Mouse (Mus musculus) MEL (cell line): ENCODE measurements at regions not wholly inside any gene's neighbourhood (a gene's known extent, or its start where the extent isn't known, plus 50 kb on each side); places are given as distances from the start of the nearest gene placed in this dataset.

ENCODE experiments used
- DNase-seq: peaks from one replicate; pipeline ENCODE4 v3.0.0; 2011; ENCODE audit warnings: low read depth, low spot score
- H3K27ac ChIP-seq: 2 replicates; pipeline ENCODE4 v1.5.1; 2012; ENCODE audit warnings: low read depth, mild to moderate bottlenecking, control low read depth, low read length, moderate library complexity; ENCODE audit not compliant: control insufficient read depth
- H3K27me3 ChIP-seq, 2 experiments: fragments of 150-350 bp in 1 of 2; sonication (generic) in 1 of 2; 2 replicates each; pipeline ENCODE4 v1.6.1; 2012; ENCODE audit warnings: low read length in 2 of 2, mild to moderate bottlenecking in 2 of 2, improper control_type of control experiment in 1 of 2, moderate library complexity in 1 of 2; ENCODE audit not compliant: insufficient read depth in 2 of 2, control insufficient read depth in 1 of 2
- H3K36me3 ChIP-seq, 2 experiments: 2 replicates each; pipeline ENCODE4 v1.6.1; 2012 to 2014; ENCODE audit warnings: low read length in 2 of 2, improper control_type of control experiment in 1 of 2, inconsistent platforms in 1 of 2, mild to moderate bottlenecking in 1 of 2; ENCODE audit not compliant: insufficient read depth in 2 of 2, control insufficient read depth in 1 of 2
- H3K4me1 ChIP-seq, 2 experiments: fragments of 150-350 bp in 1 of 2; sonication (generic) in 1 of 2; 2 replicates each; pipeline ENCODE4 v1.6.1; 2012; ENCODE audit warnings: low read length in 2 of 2, improper control_type of control experiment in 1 of 2, mild to moderate bottlenecking in 1 of 2; ENCODE audit not compliant: insufficient read depth in 2 of 2, control insufficient read depth in 1 of 2
- H3K4me3 ChIP-seq, 2 experiments: fragments of 150-350 bp in 1 of 2; sonication (generic) in 1 of 2; 2 replicates each; pipeline ENCODE4 v1.5.1; 2012; ENCODE audit warnings: low read depth in 2 of 2, low read length in 2 of 2, mild to moderate bottlenecking in 2 of 2, moderate library complexity in 2 of 2, control low read depth in 1 of 2, improper control_type of control experiment in 1 of 2; ENCODE audit not compliant: control insufficient read depth in 1 of 2, insufficient read depth in 1 of 2
- H3K79me2 ChIP-seq: 2 replicates; pipeline ENCODE4 v1.6.1; 2012; ENCODE audit warnings: mild to moderate bottlenecking, low read length, moderate library complexity; ENCODE audit not compliant: control insufficient read depth, poor library complexity, insufficient read depth
- H3K9ac ChIP-seq: 2 replicates; pipeline ENCODE4 v1.6.1; 2012; ENCODE audit warnings: low read depth, mild to moderate bottlenecking, control low read depth, low read length, moderate library complexity; ENCODE audit not compliant: control insufficient read depth, poor library complexity, severe bottlenecking
- H3K9me3 ChIP-seq: fragments of 150-350 bp; sonication (generic); replicated peaks from 2 replicates; pipeline ENCODE4 v1.6.1; 2012; ENCODE audit warnings: mild to moderate bottlenecking, low read length, improper control_type of control experiment, moderate library complexity; ENCODE audit not compliant: insufficient read depth
- BHLHE40 ChIP-seq: IDR thresholded peaks from 2 replicates; pipeline ENCODE4 v1.6.1; 2012; ENCODE audit warnings: low read depth, mild to moderate bottlenecking, inconsistent platforms, low read length, improper control_type of control experiment, borderline replicate concordance
- CHD1 ChIP-seq: IDR thresholded peaks from 2 replicates; pipeline ENCODE4 v1.6.1; 2012; ENCODE audit warnings: low read depth, mild to moderate bottlenecking, inconsistent platforms, low read length, improper control_type of control experiment
- CHD2 ChIP-seq: IDR thresholded peaks from 2 replicates; pipeline ENCODE4 v1.6.1; 2011; ENCODE audit warnings: low read length, improper control_type of control experiment
- CTCF ChIP-seq, 3 experiments: IDR thresholded peaks in 2 of 3; conservative IDR thresholded peaks in 1 of 3; 2 replicates each; pipeline ENCODE4 v1.5.1; 2011 to 2012; ENCODE audit warnings: low read length in 3 of 3, low read depth in 2 of 3, mild to moderate bottlenecking in 2 of 3, improper control_type of control experiment in 1 of 3, inconsistent platforms in 1 of 3, mixed read lengths in 1 of 3, moderate library complexity in 1 of 3; ENCODE audit not compliant: control insufficient read depth in 1 of 3, insufficient read depth in 1 of 3, poor library complexity in 1 of 3, severe bottlenecking in 1 of 3
- E2F4 ChIP-seq: IDR thresholded peaks from 2 replicates; pipeline ENCODE4 v1.6.1; 2011; ENCODE audit warnings: low read depth, low read length, improper control_type of control experiment, borderline replicate concordance
- ELF1 ChIP-seq: IDR thresholded peaks from 2 replicates; pipeline ENCODE4 v1.6.1; 2014; ENCODE audit warnings: low read depth, mild to moderate bottlenecking, inconsistent platforms, low read length, improper control_type of control experiment, moderate library complexity
- HCFC1 ChIP-seq: IDR thresholded peaks from 2 replicates; pipeline ENCODE4 v1.6.1; 2012; ENCODE audit warnings: low read depth, mild to moderate bottlenecking, inconsistent platforms, low read length, improper control_type of control experiment, moderate library complexity
- JUND ChIP-seq: IDR thresholded peaks from 2 replicates; pipeline ENCODE4 v1.6.1; 2011; ENCODE audit warnings: low read depth, mild to moderate bottlenecking, improper control_type of control experiment, low read length
- KAT2A ChIP-seq: conservative IDR thresholded peaks from 2 replicates; pipeline ENCODE4 v1.6.1; 2012; ENCODE audit warnings: low read depth, low read length, improper control_type of control experiment, inconsistent platforms
- MAX ChIP-seq: IDR thresholded peaks from 2 replicates; pipeline ENCODE4 v1.6.1; 2011; ENCODE audit warnings: low read length, improper control_type of control experiment
- MEF2A ChIP-seq: IDR thresholded peaks from 2 replicates; pipeline ENCODE4 v1.6.1; 2014; ENCODE audit warnings: low read depth, mild to moderate bottlenecking, inconsistent platforms, low read length, improper control_type of control experiment; ENCODE audit not compliant: poor library complexity, insufficient replicate concordance, severe bottlenecking; ENCODE audit errors: extremely low read depth
- MXI1 ChIP-seq: IDR thresholded peaks from 2 replicates; pipeline ENCODE4 v1.6.1; 2011; ENCODE audit warnings: mild to moderate bottlenecking, low read depth, low read length, improper control_type of control experiment
- MYB ChIP-seq: IDR thresholded peaks from 2 replicates; pipeline ENCODE4 v1.6.1; 2011; ENCODE audit warnings: mild to moderate bottlenecking, low read depth, low read length, improper control_type of control experiment
- MYC ChIP-seq: IDR thresholded peaks from 2 replicates; pipeline ENCODE4 v1.6.1; 2011; ENCODE audit warnings: low read depth, mild to moderate bottlenecking, low read length, improper control_type of control experiment, moderate library complexity
- NELFE ChIP-seq: IDR thresholded peaks from 2 replicates; pipeline ENCODE4 v1.6.1; 2011; ENCODE audit warnings: low read depth, low read length, improper control_type of control experiment
- NRF1 ChIP-seq: IDR thresholded peaks from 2 replicates; pipeline ENCODE4 v1.6.1; 2014; ENCODE audit warnings: low read depth, mild to moderate bottlenecking, inconsistent platforms, low read length, improper control_type of control experiment, moderate library complexity; ENCODE audit not compliant: poor library complexity, insufficient read depth, severe bottlenecking
- POLR2A ChIP-seq, 2 experiments: IDR thresholded peaks; 2 replicates each; pipeline ENCODE4 v1.6.1; 2011 to 2012; ENCODE audit warnings: low read length in 2 of 2, mild to moderate bottlenecking in 2 of 2, control low read depth in 1 of 2, improper control_type of control experiment in 1 of 2, low read depth in 1 of 2, moderate library complexity in 1 of 2; ENCODE audit not compliant: control insufficient read depth in 1 of 2, insufficient read depth in 1 of 2, poor library complexity in 1 of 2
- POLR2AphosphoS2 ChIP-seq: IDR thresholded peaks from 2 replicates; pipeline ENCODE4 v1.6.1; 2011; ENCODE audit warnings: low read length, improper control_type of control experiment
- POLR2AphosphoS5 ChIP-seq: IDR thresholded peaks from 2 replicates; pipeline ENCODE4 v1.6.1; 2012; ENCODE audit warnings: low read depth, borderline replicate concordance, mild to moderate bottlenecking, inconsistent platforms, low read length, moderate library complexity, mixed read lengths
- RAD21 ChIP-seq: IDR thresholded peaks from 2 replicates; pipeline ENCODE4 v1.6.1; 2011; ENCODE audit warnings: mild to moderate bottlenecking, low read depth, low read length, improper control_type of control experiment
- SIN3A ChIP-seq: IDR thresholded peaks from 2 replicates; pipeline ENCODE4 v1.6.1; 2012; ENCODE audit warnings: low read length, improper control_type of control experiment, inconsistent platforms
- SMC3 ChIP-seq: IDR thresholded peaks from 2 replicates; pipeline ENCODE4 v1.6.1; 2011; ENCODE audit warnings: low read depth, low read length, improper control_type of control experiment
- TAL1 ChIP-seq: IDR thresholded peaks from 2 replicates; pipeline ENCODE4 v1.6.1; 2012; ENCODE audit warnings: mild to moderate bottlenecking, inconsistent platforms, low read length, moderate library complexity, mixed read lengths
- TBP ChIP-seq: IDR thresholded peaks from 2 replicates; pipeline ENCODE4 v1.8.0; 2011; ENCODE audit warnings: low read depth, low read length, improper control_type of control experiment
- UBTF ChIP-seq: IDR thresholded peaks from 2 replicates; pipeline ENCODE4 v1.6.1; 2012; ENCODE audit warnings: low read depth, mild to moderate bottlenecking, inconsistent platforms, low read length, improper control_type of control experiment, moderate library complexity, borderline replicate concordance; ENCODE audit not compliant: insufficient read depth
- USF1 ChIP-seq: IDR thresholded peaks from 2 replicates; pipeline ENCODE4 v1.6.1; 2014; ENCODE audit warnings: low read depth, mild to moderate bottlenecking, inconsistent platforms, low read length, improper control_type of control experiment, moderate library complexity
- USF2 ChIP-seq, 2 experiments: IDR thresholded peaks; 2 replicates each; pipeline ENCODE4 v1.6.1; 2011 to 2012; ENCODE audit warnings: improper control_type of control experiment in 2 of 2, low read length in 2 of 2, borderline replicate concordance in 1 of 2, inconsistent platforms in 1 of 2, low read depth in 1 of 2, mild to moderate bottlenecking in 1 of 2; ENCODE audit not compliant: insufficient read depth in 1 of 2
- ZKSCAN1 ChIP-seq: IDR thresholded peaks from 2 replicates; pipeline ENCODE4 v1.6.1; 2012; ENCODE audit warnings: low read depth, mild to moderate bottlenecking, inconsistent platforms, low read length, improper control_type of control experiment, moderate library complexity
- ZMIZ1 ChIP-seq: IDR thresholded peaks from 2 replicates; pipeline ENCODE4 v1.6.1; 2012; ENCODE audit warnings: low read depth, mild to moderate bottlenecking, inconsistent platforms, low read length, improper control_type of control experiment, moderate library complexity
- ZNF384 ChIP-seq: IDR thresholded peaks from 2 replicates; pipeline ENCODE4 v1.6.1; 2012; ENCODE audit warnings: low read depth, mild to moderate bottlenecking, inconsistent platforms, low read length, improper control_type of control experiment

DNA sequence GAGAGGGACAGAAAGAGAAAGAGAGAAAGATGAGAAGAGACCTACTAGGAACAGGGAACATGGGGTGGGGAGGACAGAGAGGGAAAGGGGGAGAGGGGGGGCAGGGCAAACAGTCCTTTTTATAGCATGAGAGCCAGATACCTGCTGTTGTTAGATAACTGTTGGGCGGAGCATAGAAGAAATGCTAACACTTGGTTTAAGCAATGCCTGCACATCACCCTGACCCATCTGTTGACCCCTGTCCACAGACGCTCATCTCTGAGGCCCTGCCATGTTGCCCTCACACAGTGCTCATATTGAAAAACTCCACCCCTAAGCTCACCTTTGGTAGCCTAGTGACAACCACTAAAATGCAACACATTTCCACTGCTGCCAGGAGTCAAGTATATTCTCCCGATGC lies 90.7 kb downstream of the Tmem17 start:
- no peaks in the 10 kb centered on the region for H3K9me3 ChIP-seq
- no peaks in the 10 kb centered on the region; a peak in 1 of 4 replicates for H3K27me3 ChIP-seq
- DNase-seq = no peak
- TF ChIP-seq TAL1 = no peak
- TF ChIP-seq ZKSCAN1 = no peak
- TF ChIP-seq MXI1 = no peak
- no peak for TF ChIP-seq SIN3A
- no peak for TF ChIP-seq CHD1
- TF ChIP-seq CTCF (IDR thresholded peaks at IDR 0.05 in 2 of 3, conservative IDR thresholded peaks at IDR 0.05 in 1 of 3; ENCODE audit: control insufficient read depth in 1 of 3, insufficient read depth in 1 of 3, low read depth in 2 of 3, low read length in 3 of 3, poor library complexity in 1 of 3, severe bottlenecking in 1 of 3) = no peak
- no peak for TF ChIP-seq POLR2AphosphoS2
- TF ChIP-seq SMC3 = no peak
- TF ChIP-seq MEF2A = no peak
- no peak for TF ChIP-seq MYB
- TF ChIP-seq USF2 (IDR thresholded peaks at IDR 0.05; ENCODE audit: borderline replicate concordance in 1 of 2, insufficient read depth in 1 of 2, low read depth in 1 of 2, low read length in 2 of 2) = no peak
- no peak for TF ChIP-seq ZNF384
- no peak for TF ChIP-seq HCFC1
- TF ChIP-seq JUND = no peak
- TF ChIP-seq BHLHE40 = no peak
- TF ChIP-seq ELF1 = no peak
- TF ChIP-seq POLR2AphosphoS5 = no peak
- no peak for TF ChIP-seq NELFE
- no peak for TF ChIP-seq KAT2A
- H3K27ac ChIP-seq = no peak overlapping the region
- no peaks in the 10 kb centered on the region for H3K79me2 ChIP-seq
- H3K36me3 ChIP-seq = no peaks in the 10 kb centered on the region
- H3K9ac ChIP-seq = no peak overlapping the region
- no peak overlapping the region for H3K4me3 ChIP-seq
- no peaks in the 10 kb centered on the region for H3K4me1 ChIP-seq

- no peak for DNase-seq
- H3K4me3 ChIP-seq = no peak overlapping the region
- H3K27ac ChIP-seq = no peak overlapping the region
- no peaks in the 10 kb centered on the region for H3K4me1 ChIP-seq
- H3K9ac ChIP-seq = no peak overlapping the region
- no peaks in the 10 kb centered on the region for H3K36me3 ChIP-seq
- TF ChIP-seq HCFC1 (no peak), CTCF (IDR thresholded peaks at IDR 0.05 in 2 of 3, conservative IDR thresholded peaks at IDR 0.05 in 1 of 3; ENCODE audit: control insufficient read depth in 1 of 3, insufficient read depth in 1 of 3, low read depth in 2 of 3, low read length in 3 of 3, poor library complexity in 1 of 3, severe bottlenecking in 1 of 3) (no peak), USF2 (IDR thresholded peaks at IDR 0.05; ENCODE audit: borderline replicate concordance in 1 of 2, insufficient read depth in 1 of 2, low read depth in 1 of 2, low read length in 2 of 2) (no peak), NRF1 (no peak), MYC (no peak), UBTF (no peak), CHD2 (no peak), ZNF384 (no peak), TAL1 (no peak), ZMIZ1 (no peak), MAX (no peak), E2F4 (no peak), MXI1 (no peak), RAD21 (no peak), USF1 (no peak), TBP (no peak), POLR2A (IDR thresholded peaks at IDR 0.05; ENCODE audit: control insufficient read depth in 1 of 2, insufficient read depth in 1 of 2, low read depth in 1 of 2, low read length in 2 of 2, poor library complexity in 1 of 2) (no peak), SIN3A (no peak)
- no peaks in the 10 kb centered on the region for H3K79me2 ChIP-seq
- H3K27me3 ChIP-seq = no peaks in the 10 kb centered on the region; a peak in 2 of 4 replicates
- no peaks in the 10 kb centered on the region for H3K9me3 ChIP-seq
Measured at GRCm38 (mm10) chr11:22603397-22603796, 91.5 kb downstream of the Tmem17 start.
